Mouse (Mus musculus) intestine, embryonic 16.5 days (tissue): ENCODE results near the gene Susd6. TPM values are rescaled to one million over a fixed set of nuclear protein-coding genes. Genes with fewer than 3 reads are reported as not detected.

Source experiments
- ATAC-seq: fragments of 200-750 bp; cut with Nextera tagmentation; 2 replicates; pipeline ENCODE4 v1.8.0; 2017; ENCODE audit warnings: moderate TSS enrichment, moderate library complexity
- H3K27ac ChIP-seq: fragments of 300-500 bp; sonication (generic); 2 replicates; pipeline ENCODE4 v1.5.1; 2014; ENCODE audit warnings: mild to moderate bottlenecking, low read length
- H3K27me3 ChIP-seq: fragments of 300-500 bp; sonication (generic); replicated peaks from 2 replicates; pipeline ENCODE4 v1.6.1; 2014; ENCODE audit warnings: low read length, control low read depth, mixed read lengths; ENCODE audit not compliant: control insufficient read depth, insufficient read depth
- H3K36me3 ChIP-seq: fragments of 300-500 bp; sonication (generic); 2 replicates; pipeline ENCODE4 v1.6.1; 2014; ENCODE audit warnings: low read length, control low read depth; ENCODE audit not compliant: control insufficient read depth, insufficient read depth
- H3K4me1 ChIP-seq: fragments of 300-500 bp; sonication (generic); 2 replicates; pipeline ENCODE4 v1.6.1; 2014; ENCODE audit warnings: low read length, control low read depth, mixed read lengths; ENCODE audit not compliant: control insufficient read depth, insufficient read depth
- H3K4me2 ChIP-seq: fragments of 300-500 bp; sonication (generic); 2 replicates; pipeline ENCODE4 v1.6.1; 2014; ENCODE audit warnings: low read depth, low read length, control low read depth
- H3K4me3 ChIP-seq: fragments of 300-500 bp; sonication (generic); 2 replicates; pipeline ENCODE4 v1.5.1; 2014; ENCODE audit warnings: mild to moderate bottlenecking, low read length
- H3K9ac ChIP-seq: fragments of 300-500 bp; sonication (generic); 2 replicates; pipeline ENCODE4 v1.6.1; 2014; ENCODE audit warnings: low read depth, low read length
- H3K9me3 ChIP-seq: fragments of 300-500 bp; sonication (generic); 2 replicates; pipeline ENCODE4 v1.6.1; 2016; ENCODE audit warnings: low read length, control low read depth; ENCODE audit not compliant: control insufficient read depth
- WGBS: fragments of 180-500 bp; shearing (Covaris S2); extraction: QIAGEN DNeasy Blood & Tissue Kit; methylation state at CpG from one replicate; pipeline ENCODE4 v1.1.7; 2014; 5-methylcytosine and 5-hydroxymethylcytosine counted together
- polyA plus RNA-seq: library from polyadenylated mRNA; unstranded; fragments of >200 nt; fragmentation: Nextera tagmentation; extraction: Ambion mirVana; gene quantifications from 2 replicates; pipeline ENCODE4 v1.2.1, GENCODE M21; 2015

Susd6 gene
- polyA plus RNA-seq, 1 experiment from 2014 or later = 16.4 TPM

DNA sequence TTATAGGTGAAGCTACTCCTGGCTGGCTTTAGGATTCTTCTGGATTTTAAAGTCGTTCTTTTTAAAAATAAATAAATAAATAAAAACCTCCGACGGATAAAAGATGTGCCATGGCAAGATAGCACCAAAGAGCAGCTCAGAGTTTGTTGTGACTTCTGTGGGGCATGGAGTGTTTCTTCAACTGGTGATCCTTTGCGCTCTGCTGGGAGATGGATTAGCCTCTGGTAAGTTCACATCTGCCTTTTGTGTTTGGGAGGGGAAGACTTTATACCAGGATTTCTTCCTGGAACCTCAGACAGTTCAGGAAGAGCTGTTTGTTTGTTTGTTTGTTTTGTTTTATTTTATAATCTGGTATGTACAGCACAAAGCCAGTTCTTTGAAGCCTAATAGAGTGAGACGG is 37.7 kb downstream of the Susd6 start:
- Histone ChIP-seq H3K9me3 (no peaks in the 10 kb centered on the region), H3K36me3 (0 out of 2 replicates have a peak, but pooled peaks cover 2% of the 10 kb centered on the region), H3K9ac (no peak overlapping the region), H3K27me3 (no peaks in the 10 kb centered on the region), H3K4me1 (peaks cover 37% of the 10 kb centered on the region), H3K4me3 (no peak overlapping the region), H3K27ac (no peak overlapping the region), H3K4me2 (no peak overlapping the region)
- 73% methylated on average over 5 of the region's 5 CpGs for WGBS
- no peak for ATAC-seq

DNA sequence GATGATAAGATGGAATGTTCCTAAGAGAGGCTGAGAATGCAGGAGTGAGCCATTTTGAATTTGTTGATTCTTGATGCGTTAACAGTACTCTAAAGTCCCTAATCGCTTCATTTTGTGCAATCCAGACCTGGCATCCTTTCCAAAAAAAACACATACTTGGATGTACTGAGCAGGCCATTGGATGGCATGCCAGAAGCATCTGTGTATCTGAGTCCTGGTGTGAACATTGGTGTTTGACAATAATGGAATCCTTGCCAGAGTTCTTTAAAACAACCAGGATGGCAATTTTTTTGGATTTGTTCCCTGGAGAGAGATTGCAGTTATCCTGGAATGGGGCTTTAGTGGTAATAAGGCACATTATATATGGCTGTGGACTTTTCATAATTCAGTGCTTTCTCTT is 38.6 kb downstream of the Susd6 start:
- Histone ChIP-seq H3K9me3 (no peaks in the 10 kb centered on the region), H3K4me2 (no peak overlapping the region), H3K9ac (no peak overlapping the region), H3K27me3 (no peaks in the 10 kb centered on the region), H3K36me3 (0 out of 2 replicates have a peak, but pooled peaks cover 2% of the 10 kb centered on the region), H3K27ac (no peak overlapping the region), H3K4me3 (no peak overlapping the region), H3K4me1 (peaks cover 38% of the 10 kb centered on the region)
- no peak for ATAC-seq
- WGBS = 95% methylated on average over 2 of the region's 2 CpGs

DNA sequence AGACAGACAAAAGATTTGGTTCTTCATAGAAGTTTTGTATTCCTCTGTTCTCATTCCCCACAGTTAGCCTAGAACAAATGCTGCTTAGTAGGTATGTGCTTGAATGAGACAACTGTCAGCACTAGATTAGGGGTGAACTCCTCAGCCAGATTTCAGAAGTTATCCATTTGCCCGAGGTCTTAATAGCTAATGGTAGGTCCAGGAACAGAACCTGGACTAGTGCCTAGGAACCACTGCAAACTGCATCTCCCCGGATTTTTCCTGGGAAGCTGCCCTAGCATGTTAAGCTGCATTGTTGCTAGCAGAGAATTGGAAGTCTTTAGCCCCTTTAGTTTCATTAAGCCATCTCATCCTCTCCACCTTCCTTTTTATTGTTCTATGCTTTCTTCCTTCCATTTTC is 39.9 kb downstream of the Susd6 start:
- H3K4me1 ChIP-seq = peaks cover 40% of the 10 kb centered on the region
- WGBS = 65% methylated on average over 2 of the region's 2 CpGs
- H3K27ac ChIP-seq = no peak overlapping the region
- H3K27me3 ChIP-seq = no peaks in the 10 kb centered on the region
- no peak overlapping the region for H3K4me2 ChIP-seq
- ATAC-seq = no peak
- 0 out of 2 replicates have a peak, but pooled peaks cover 2% of the 10 kb centered on the region for H3K36me3 ChIP-seq
- no peak overlapping the region for H3K4me3 ChIP-seq
- H3K9ac ChIP-seq = no peak overlapping the region
- no peaks in the 10 kb centered on the region for H3K9me3 ChIP-seq

DNA sequence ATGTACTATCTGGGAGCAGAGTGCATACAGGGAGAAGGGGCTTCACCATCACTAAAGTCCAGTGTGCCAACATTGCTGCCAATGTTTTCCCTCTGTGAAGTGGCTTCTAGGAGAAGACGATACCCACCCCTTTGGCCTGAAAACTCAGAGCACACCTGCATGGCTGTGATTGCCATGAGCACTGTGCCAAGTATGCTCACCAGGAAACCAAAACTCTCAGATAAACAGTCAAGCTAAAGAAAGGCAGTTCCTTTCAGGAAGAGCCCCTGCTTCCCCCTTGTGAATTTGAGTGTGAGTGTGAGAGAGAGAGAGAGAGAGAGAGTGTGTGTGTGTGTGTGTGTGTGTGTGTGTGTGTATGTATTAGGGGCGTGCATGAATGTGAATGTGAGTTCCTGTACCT is 40.5 kb downstream of the Susd6 start:
- Histone ChIP-seq H3K4me2 (no peak overlapping the region), H3K9ac (no peak overlapping the region), H3K36me3 (0 out of 2 replicates have a peak, but pooled peaks cover 2% of the 10 kb centered on the region), H3K27ac (no peak overlapping the region), H3K9me3 (no peaks in the 10 kb centered on the region), H3K4me3 (no peak overlapping the region), H3K27me3 (no peaks in the 10 kb centered on the region), H3K4me1 (peaks cover 39% of the 10 kb centered on the region)
- ATAC-seq = no peak
- WGBS = 53% methylated on average over 2 of the region's 2 CpGs

DNA sequence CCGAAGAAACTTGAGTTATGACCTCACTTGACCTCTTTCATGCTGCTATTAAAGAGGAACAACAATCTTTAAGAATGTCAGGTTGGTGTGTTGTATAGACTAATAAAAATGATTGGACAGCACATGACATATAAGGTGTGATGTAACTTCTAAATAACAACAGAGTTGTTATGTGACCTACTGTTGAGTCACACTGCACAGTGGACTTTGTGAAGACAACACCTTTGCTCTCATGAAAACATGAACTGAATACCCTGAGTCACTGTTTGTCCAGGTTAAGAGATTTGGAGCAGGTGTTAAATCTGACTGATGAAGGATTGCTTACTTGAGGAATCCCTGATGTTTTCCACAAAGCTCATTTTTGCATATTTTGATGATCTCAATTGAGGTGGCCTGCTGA is 42.0 kb downstream of the Susd6 start:
- no peaks in the 10 kb centered on the region for H3K9me3 ChIP-seq
- 0 out of 2 replicates have a peak, but pooled peaks cover 2% of the 10 kb centered on the region for H3K36me3 ChIP-seq
- H3K27ac ChIP-seq = no peak overlapping the region
- no peak overlapping the region for H3K9ac ChIP-seq
- 55% methylated on average over 1 of the region's 1 CpGs for WGBS
- no peak overlapping the region for H3K4me3 ChIP-seq
- H3K4me1 ChIP-seq = peaks cover 29% of the 10 kb centered on the region
- no peak for ATAC-seq
- no peak overlapping the region for H3K4me2 ChIP-seq
- no peaks in the 10 kb centered on the region for H3K27me3 ChIP-seq

DNA sequence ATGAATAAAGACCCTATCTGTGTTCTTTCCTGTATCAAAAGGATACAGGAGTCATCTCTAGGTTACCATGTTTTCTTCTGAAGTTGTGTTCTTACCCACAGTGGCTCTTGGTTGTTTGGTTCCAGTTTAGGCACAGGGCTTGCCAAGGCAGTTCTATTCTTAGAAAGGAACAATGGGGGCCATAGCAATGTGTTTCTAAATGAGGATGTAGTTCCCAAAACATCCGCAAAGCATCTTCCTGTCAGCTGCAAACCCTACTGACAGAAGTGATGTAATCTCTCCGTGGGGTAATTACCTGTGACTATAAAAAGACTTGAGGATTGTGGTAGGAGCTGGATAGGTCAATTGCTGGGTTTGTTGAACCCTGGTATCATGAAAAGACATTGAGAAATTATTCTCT is 43.2 kb downstream of the Susd6 start:
- Histone ChIP-seq H3K4me3 (no peak overlapping the region), H3K9ac (no peak overlapping the region), H3K9me3 (no peaks in the 10 kb centered on the region), H3K4me2 (no peak overlapping the region), H3K27me3 (no peaks in the 10 kb centered on the region), H3K4me1 (peaks cover 27% of the 10 kb centered on the region), H3K27ac (no peak overlapping the region), H3K36me3 (0 out of 2 replicates have a peak, but pooled peaks cover 2% of the 10 kb centered on the region)
- ATAC-seq = peak; percentile 54
- 51% methylated on average over 2 of the region's 2 CpGs for WGBS

DNA sequence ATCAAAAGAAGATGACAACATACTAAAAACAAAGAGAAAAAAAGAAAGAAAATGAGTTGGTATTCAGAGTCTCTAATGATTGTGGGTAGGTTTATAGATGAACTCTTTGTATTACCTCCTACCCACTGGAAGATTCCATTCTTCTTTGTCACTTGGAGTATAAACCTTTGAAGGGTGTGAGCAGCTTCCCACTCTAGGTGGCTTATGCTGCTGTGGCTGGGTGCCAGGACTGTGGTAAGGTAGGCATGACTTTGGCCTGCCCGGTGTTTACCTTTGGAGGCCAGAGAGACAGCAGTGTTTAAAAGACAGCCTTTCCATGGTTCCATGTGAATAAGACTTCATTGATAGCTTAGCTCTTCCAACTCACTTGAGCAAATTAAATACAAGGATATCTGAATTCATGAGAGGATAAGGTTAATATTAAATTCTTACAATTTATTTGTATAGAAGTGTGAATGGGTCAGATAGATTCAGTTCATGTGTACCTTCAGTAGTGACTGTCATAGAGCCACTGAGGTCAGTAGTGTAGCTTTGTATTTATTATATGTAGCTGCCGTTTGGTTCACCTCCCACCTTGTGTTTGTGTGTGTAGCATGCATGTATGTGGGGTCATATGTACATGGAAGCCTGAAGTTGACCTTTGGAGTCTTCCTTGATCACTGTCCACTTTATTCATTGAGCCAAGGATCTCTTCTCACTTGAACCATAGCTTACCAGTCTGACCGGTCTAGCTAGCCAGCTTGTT is 44.0 kb downstream of the Susd6 start:
- Histone ChIP-seq H3K9ac (no peak overlapping the region), H3K4me3 (no peak overlapping the region), H3K9me3 (no peaks in the 10 kb centered on the region), H3K36me3 (no peaks in the 10 kb centered on the region), H3K4me2 (no peak overlapping the region), H3K27ac (no peak overlapping the region), H3K4me1 (peaks cover 27% of the 10 kb centered on the region), H3K27me3 (no peaks in the 10 kb centered on the region)
- 88% methylated on average over 3 of the region's 3 CpGs for WGBS
- ATAC-seq = peak; percentile 47; the same call in 1 of the 2 replicates

DNA sequence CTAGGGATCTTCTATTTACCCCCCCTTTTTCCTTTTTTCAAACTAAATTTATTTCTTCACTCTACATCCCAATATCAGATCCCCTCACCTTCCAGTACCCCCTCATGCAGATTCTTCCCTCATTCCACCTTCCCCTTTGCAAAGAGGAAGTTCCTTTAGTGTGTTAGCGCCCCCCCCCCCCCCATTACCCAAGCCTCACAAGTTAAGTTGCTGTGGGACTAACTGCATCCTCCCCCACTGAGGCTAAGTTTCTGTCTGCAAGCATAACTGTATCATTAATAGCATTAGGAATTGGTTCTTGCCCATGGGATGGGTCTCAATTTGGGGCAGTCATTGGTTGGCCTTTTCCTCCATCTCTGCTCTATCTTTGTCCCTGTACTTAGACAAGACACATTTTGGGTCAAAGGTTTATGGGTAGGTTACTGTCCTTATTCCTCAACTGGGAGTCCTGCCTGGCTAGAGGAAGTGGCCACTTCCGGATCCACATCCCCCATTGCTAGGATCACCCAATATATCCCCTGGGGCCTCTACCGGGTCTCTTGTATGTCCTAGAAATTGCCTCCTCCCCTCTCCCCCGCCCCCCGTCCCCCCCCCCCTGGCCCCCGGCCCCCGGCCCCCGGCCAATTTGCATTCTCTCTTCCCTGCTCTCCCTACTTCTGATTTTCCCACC is 44.7 kb downstream of the Susd6 start:
- Histone ChIP-seq H3K4me3 (no peak overlapping the region), H3K9ac (no peak overlapping the region), H3K27ac (no peak overlapping the region), H3K9me3 (no peaks in the 10 kb centered on the region), H3K4me2 (no peak overlapping the region), H3K27me3 (no peaks in the 10 kb centered on the region), H3K4me1 (peaks cover 27% of the 10 kb centered on the region), H3K36me3 (no peaks in the 10 kb centered on the region)
- ATAC-seq = no peak
- WGBS = 86% methylated on average over 5 of the region's 8 CpGs

DNA sequence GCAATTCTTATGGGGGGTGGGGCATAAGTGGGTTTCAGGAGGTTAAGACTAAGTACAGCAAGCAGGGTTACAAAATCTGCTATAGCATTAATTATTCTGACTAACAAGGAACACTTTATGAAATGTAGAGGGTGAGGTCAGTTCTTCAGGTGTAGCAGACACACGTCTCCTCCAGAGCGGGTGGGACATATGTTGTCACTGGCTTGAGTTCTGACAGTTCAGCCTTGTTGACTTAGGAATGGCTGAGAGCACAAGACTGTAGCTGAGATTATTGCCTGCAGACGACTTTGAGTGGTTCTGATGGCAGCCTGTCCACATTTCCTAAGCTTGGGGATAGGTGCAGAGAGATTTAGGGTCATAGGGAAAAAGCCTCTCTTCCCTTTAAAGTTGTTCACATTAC is 47.3 kb downstream of the Susd6 start:
- Histone ChIP-seq H3K27me3 (no peaks in the 10 kb centered on the region), H3K4me2 (no peak overlapping the region), H3K4me3 (no peak overlapping the region), H3K9me3 (no peaks in the 10 kb centered on the region), H3K4me1 (peaks cover 22% of the 10 kb centered on the region), H3K9ac (no peak overlapping the region), H3K36me3 (no peaks in the 10 kb centered on the region), H3K27ac (no peak overlapping the region)
- ATAC-seq = no peak
- WGBS = 53% methylated on average over 3 of the region's 3 CpGs
